Mouse (Mus musculus) monocyte, adult 5-6 weeks (primary cell): ENCODE data around the gene Ccdc47. TPM values are rescaled to one million over a fixed set of nuclear protein-coding genes. Genes with fewer than 3 reads are reported as not detected.
"Not testable (repeated sequence)": the region's sequence is repeated elsewhere in the genome, so short reads cannot be mapped to it uniquely, and the experiment has no call there.

Experiments
- ATAC-seq: fragments of 153-309, 156-312 bp; replicated peaks from 2 replicates; pipeline ENCODE4 v1.8.0; 2017; ENCODE audit warnings: mild to moderate bottlenecking; ENCODE audit not compliant: low TSS enrichment, insufficient number of reproducible peaks, severe bottlenecking, poor library complexity, low FRiP score
- total RNA-seq: library from RNA; stranded (forward); fragments of 200-1000, 200-491, 200-594 nt; gene quantifications from 3 replicates; pipeline ENCODE4 v1.2.3, GENCODE M21; 2017

Gene Ccdc47
- total RNA-seq, result 131 to 182 TPM (median 140 TPM) in 3 replicates

DNA sequence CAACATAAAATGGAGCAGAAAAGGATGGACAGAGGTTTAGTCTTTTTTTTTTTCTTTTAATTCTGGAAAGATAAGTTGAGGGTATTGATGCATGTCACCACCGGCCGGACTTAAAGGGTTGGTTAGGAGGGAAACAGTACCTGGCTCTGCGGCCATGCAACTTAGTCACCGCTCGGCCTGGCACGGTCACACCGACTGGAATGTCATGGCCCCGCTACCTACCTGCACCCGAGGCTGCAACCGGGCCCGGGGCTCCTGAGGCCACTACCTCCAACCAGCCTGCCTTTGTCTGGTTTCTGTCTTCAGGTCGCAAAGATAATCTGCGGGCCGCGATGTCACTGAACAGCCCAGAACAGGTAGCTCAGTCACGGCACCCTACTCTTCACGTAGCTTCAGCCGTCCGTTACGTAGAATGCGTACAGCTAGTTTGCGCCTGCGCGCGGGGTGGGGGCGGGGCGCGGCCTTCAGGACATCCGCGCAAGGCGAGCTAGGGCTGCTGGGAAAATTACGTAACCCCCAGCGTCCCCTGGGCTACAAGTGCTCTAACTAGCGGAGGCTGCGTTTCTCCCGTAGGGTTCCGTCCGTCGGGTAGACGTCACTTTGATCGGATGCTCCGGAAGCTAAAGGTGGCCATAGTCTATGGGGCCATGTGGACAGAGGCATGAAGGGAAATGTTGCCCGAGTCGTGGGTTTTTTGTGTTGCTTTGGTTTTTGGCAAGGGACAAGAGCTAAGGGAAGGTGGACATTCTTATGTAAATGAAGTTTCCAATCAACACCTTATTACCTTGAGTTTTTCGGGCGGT lies at the start of gene Ccdc47:
Ccdc47 (minus strand) TSS at position 418 of the 803 bp plus-strand sequence.
- peak; percentile 93 for ATAC-seq

GRCm38 (mm10) chr11:106265570-106265969 lies 49.4 kb upstream of the Ccdc47 start:
- ATAC-seq, result no peak

DNA sequence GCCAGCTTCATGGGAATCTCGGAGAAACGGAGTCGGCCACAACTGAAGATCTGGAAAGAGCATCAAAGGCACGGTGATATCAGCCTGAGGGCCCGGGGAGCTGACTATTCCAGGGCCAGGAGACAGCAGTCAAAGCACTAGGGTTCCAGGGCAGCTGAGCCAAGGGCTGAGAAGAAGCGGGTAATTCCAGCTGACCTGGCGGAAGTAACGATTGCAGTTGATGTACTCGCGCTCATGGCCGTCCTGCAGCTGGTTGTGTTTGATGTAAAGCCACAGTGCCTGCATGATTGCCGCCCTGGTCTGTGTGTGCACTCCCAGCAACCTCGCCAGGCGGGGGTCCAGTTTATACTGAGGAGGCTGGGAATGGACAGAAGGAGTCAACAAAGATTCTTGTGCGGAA lies 48.8 kb upstream of the Ccdc47 start:
- no peak for ATAC-seq

GRCm38 (mm10) chr11:106263963-106264362 lies 47.8 kb upstream of the Ccdc47 start:
- no peak for ATAC-seq

GRCm38 (mm10) chr11:106260826-106261450 lies 44.8 kb upstream of the Ccdc47 start:
- ATAC-seq, result no peak

GRCm38 (mm10) chr11:106256775-106257174 lies 40.6 kb upstream of the Ccdc47 start:
- no peak for ATAC-seq

DNA sequence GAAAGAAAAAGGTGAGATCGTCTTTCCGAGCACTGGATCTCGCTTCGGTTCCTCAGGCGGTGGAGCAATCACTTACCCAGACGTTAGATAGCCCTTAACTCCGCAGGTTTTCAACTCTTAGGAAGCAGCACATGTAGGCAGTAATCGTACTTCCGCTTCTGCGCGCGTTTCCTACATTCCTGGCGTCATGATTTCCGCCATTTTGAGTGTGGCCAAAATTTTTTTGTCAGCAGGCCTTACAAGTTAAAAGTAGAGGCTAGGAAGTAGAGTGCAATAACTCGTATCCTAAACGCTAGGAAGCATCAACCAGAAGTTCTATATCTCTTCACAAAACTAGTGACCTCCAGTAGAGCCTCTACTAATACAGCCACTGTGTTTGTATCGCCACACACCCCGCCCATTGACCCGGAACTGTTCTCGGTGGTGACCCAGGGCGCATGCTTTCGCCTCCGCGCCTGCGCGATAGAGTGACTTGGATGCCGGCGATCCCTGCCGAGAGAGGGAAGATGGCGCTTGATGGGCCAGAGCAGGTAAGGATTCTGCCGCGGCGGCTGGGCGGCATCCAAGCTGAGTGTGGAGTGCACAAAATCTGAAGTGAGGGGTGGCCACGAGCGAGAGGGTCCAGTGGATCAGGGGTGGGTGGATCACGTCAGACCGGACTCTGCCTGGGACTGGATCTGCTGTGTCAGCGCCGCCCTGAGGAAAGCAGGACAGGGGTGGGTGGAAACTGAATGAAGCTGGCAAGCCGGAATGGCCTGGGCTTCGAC lies 39.7 kb upstream of the Ccdc47 start, which contains the start of the genes Ftsj3 and Psmc5:
Ftsj3 (minus strand) TSS at position 395 of the 767 bp plus-strand sequence.
Psmc5 (plus strand) TSS at position 470 of the 767 bp plus-strand sequence.
- ATAC-seq, result peak; percentile 94

GRCm38 (mm10) chr11:106255174-106255573 lies 39.0 kb upstream of the Ccdc47 start:
- ATAC-seq, result no peak

DNA sequence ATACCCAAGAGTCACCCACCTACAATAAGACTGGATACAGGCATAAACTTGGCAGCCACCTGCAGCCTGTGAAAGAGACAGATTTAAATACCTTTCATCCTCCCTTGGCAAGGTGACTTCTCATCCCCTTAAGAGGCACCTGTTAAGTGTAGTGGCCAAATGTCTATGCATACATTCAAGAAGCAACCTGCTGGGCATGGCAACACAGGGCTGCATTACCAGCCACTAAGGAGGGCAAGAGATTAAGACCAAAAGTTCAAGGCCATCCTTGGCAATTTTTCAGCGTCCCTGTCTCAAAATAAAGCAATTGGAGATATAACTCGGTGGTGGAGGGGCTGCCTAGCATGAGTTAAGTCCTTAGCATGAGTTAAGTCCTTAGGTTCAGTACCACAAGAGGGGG lies 38.6 kb upstream of the Ccdc47 start:
- no peak for ATAC-seq

- ATAC-seq, result no peak
Observed at GRCm38 (mm10) chr11:106249326-106249725, 33.2 kb upstream of the Ccdc47 start.

- no peak for ATAC-seq
Observed at GRCm38 (mm10) chr11:106246834-106247233, 30.7 kb upstream of the Ccdc47 start.

DNA sequence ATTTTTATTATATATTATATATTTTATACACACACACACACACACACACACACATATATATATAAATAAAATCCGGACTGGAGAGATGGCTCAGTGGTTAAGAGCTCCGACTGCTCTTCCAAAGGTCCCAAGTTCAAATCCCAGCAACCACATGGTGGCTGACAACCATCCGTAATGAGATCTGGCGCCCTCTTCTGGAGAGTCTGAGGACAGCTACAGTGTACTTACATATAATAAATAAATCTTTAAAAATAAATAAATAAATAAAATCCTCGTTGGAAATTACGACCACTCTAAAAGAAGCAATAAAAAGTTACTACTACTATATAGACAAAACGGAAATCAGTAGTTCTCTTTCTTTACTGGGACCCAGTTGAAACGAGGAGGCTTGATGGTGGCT lies 17.8 kb upstream of the Ccdc47 start:
- ATAC-seq, result not testable (repeated sequence)

GRCm38 (mm10) chr11:106220603-106221002 lies 4.5 kb upstream of the Ccdc47 start:
- ATAC-seq, result no peak

- peak; percentile 82 for ATAC-seq
Observed at GRCm38 (mm10) chr11:106216730-106217490, 766 bp upstream of the Ccdc47 start, which contains the start of gene Ddx42. Ddx42 (plus strand) TSS chr11:106216926.

DNA sequence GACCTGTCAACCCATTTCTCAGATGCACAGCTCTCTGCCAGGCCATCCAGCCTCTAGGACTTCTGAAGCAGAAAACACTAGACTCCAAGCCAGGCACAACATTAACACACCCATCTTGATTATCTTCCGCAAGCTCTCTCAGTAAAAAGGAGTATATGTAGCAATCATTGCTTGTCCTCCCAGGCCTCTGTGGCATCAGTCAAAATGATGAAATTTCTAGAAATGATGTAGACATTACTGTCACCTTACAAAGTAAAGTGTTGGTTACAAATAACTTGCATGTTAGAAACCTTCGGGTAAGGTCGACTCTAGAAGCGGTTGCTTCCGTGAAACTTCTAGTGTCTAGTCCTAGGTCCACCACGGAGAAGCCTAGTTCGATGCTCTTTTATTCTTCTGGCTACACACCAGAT lies 689 bp downstream of the Ccdc47 start:
- ATAC-seq, result no peak

GRCm38 (mm10) chr11:106214856-106215255 lies 1.3 kb downstream of the Ccdc47 start:
- no peak for ATAC-seq

GRCm38 (mm10) chr11:106212771-106213170 lies 3.4 kb downstream of the Ccdc47 start:
- no peak for ATAC-seq

- no peak for ATAC-seq
Observed at GRCm38 (mm10) chr11:106202123-106202465, 14.1 kb downstream of the Ccdc47 start, which contains the start of gene Strada. Strada (minus strand) TSS chr11:106202168.
